14 mouse cellular contexts compared by ENCODE assay signal in the genomic region with DNA sequence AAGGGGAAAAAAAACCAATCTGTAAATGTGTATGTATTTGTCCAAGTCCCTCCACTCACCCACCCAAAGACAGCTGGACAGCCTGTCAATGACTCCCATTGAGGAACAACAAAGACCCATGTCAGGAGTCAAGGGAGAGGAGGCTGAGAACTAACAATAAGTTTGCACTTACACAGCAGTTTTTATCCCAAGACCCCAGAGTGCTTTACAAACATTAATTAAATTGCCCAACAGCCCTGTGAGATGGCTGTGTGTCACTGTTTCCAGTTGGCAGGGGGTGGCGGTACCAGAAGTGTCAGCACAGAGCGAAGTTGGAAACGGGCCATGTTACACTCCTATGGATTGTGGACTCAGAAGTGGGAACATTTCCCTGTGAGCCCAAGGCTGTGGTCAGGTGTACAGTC. TPM values are rescaled to one million over a fixed set of nuclear protein-coding genes. Genes with fewer than 3 reads are reported as not detected.
DNase-seq lines count a peak whose midpoint lies in the region; ATAC-seq lines count a peak whose summit lies in the region.
"Had no signal": no experiment of that assay in that cellular context is flagged by ENCODE, and none has a peak within 500 bp of the region (broad histone marks: within the 10 kb centered on the region; RNA-seq: fewer than 3 reads in every experiment).

No protein-coding gene starts in this region.

- WGBS in embryonic facial prominence, embryonic 11.5 days: 68% methylated on average over 3 of the region's 3 CpGs
- 74% methylated on average over 3 of the region's 3 CpGs for WGBS in embryonic facial prominence, embryonic 10.5 days
- WGBS in neural tube, embryonic 13.5 days: 40% methylated on average over 3 of the region's 3 CpGs
- WGBS in neural tube, embryonic 15.5 days: 35% methylated on average over 3 of the region's 3 CpGs
- WGBS in lung, embryonic 16.5 days: 55% methylated on average over 3 of the region's 3 CpGs

- no peak overlapping the region for H3K4me2 ChIP-seq in embryonic facial prominence, embryonic 11.5 days (ENCODE audit: low read depth, low read length)
- H3K4me2 ChIP-seq in neural tube, embryonic 13.5 days: no peak overlapping the region
- H3K4me2 ChIP-seq in neural tube, embryonic 15.5 days: no peak overlapping the region
- H3K4me2 ChIP-seq in lung, embryonic 16.5 days (ENCODE audit: low read depth, low read length): no peak overlapping the region
- H3K4me2 ChIP-seq: embryonic facial prominence, embryonic 12.5 days had no signal

- H3K9me3 ChIP-seq in embryonic facial prominence, embryonic 11.5 days (replicated peaks; ENCODE audit: control insufficient read depth, low read length): no peaks in the 10 kb centered on the region
- H3K9me3 ChIP-seq in embryonic facial prominence, embryonic 10.5 days: no peaks in the 10 kb centered on the region
- H3K9me3 ChIP-seq in neural tube, embryonic 13.5 days: no peaks in the 10 kb centered on the region
- no peaks in the 10 kb centered on the region for H3K9me3 ChIP-seq in neural tube, embryonic 15.5 days (replicated peaks)
- no peaks in the 10 kb centered on the region for H3K9me3 ChIP-seq in lung, embryonic 16.5 days (ENCODE audit: control insufficient read depth, low read length)
- H3K9me3 ChIP-seq: embryonic facial prominence, embryonic 12.5 days; neural tube, embryonic 12.5 days had no signal

- H3K4me3 ChIP-seq in embryonic facial prominence, embryonic 11.5 days (ENCODE audit: low read depth, low read length): no peak overlapping the region
- H3K4me3 ChIP-seq in embryonic facial prominence, embryonic 10.5 days: no peak overlapping the region
- H3K4me3 ChIP-seq in neural tube, embryonic 13.5 days: no peak overlapping the region
- H3K4me3 ChIP-seq in neural tube, embryonic 15.5 days (replicated peaks): no peak overlapping the region
- H3K4me3 ChIP-seq in lung, embryonic 16.5 days (ENCODE audit: low read length): no peak overlapping the region
- H3K4me3 ChIP-seq: embryonic facial prominence, embryonic 12.5 days; megakaryocyte, embryonic 14.5 days; neural tube, embryonic 12.5 days had no signal

- DNase-seq in embryonic facial prominence, embryonic 11.5 days (ENCODE audit: low spot score): peak; percentile 11
- DNase-seq in embryonic facial prominence, embryonic 10.5 days (ENCODE audit: low spot score): no peak
- DNase-seq in ovary, postnatal 14 days (ENCODE audit: low spot score): no peak
- no peak for DNase-seq in left cerebral cortex, postnatal 14 days (ENCODE audit: low spot score in 2 of 2)
- DNase-seq in spleen, postnatal 14 days (ENCODE audit: low spot score in 2 of 2): no peak
- DNase-seq: adrenal gland, postnatal 36 days; cerebellum, adult 11-12 months; gastrocnemius, postnatal 14 days had no signal

- no peaks in the 10 kb centered on the region for H3K36me3 ChIP-seq in embryonic facial prominence, embryonic 11.5 days (replicated peaks; ENCODE audit: control insufficient read depth, insufficient read depth, low read depth, low read length)
- H3K36me3 ChIP-seq in embryonic facial prominence, embryonic 10.5 days (replicated peaks): no peaks in the 10 kb centered on the region
- H3K36me3 ChIP-seq in neural tube, embryonic 13.5 days: no peaks in the 10 kb centered on the region
- H3K36me3 ChIP-seq in neural tube, embryonic 15.5 days: no peaks in the 10 kb centered on the region
- H3K36me3 ChIP-seq in lung, embryonic 16.5 days (ENCODE audit: control insufficient read depth, insufficient read depth, low read length): no peaks in the 10 kb centered on the region
- H3K36me3 ChIP-seq: embryonic facial prominence, embryonic 12.5 days; neural tube, embryonic 12.5 days had no signal

- ATAC-seq in embryonic facial prominence, embryonic 11.5 days (replicated peaks; ENCODE audit: insufficient number of reproducible peaks, low FRiP score, low TSS enrichment, low read depth): no peak
- peak; percentile 47; the same call in 1 of the 2 replicates for ATAC-seq in neural tube, embryonic 13.5 days (ENCODE audit: low read depth)
- no peak for ATAC-seq in neural tube, embryonic 15.5 days (ENCODE audit: low FRiP score)
- peak; percentile 89 for ATAC-seq in lung, embryonic 16.5 days (ENCODE audit: low read depth)

- H3K4me1 ChIP-seq in embryonic facial prominence, embryonic 11.5 days (ENCODE audit: control insufficient read depth, insufficient read depth, low read length): no peaks in the 10 kb centered on the region; the same call in 1 of the 2 replicates
- peaks cover 14% of the 10 kb centered on the region for H3K4me1 ChIP-seq in embryonic facial prominence, embryonic 10.5 days
- H3K4me1 ChIP-seq in neural tube, embryonic 13.5 days (replicated peaks): peaks cover 28% of the 10 kb centered on the region
- H3K4me1 ChIP-seq in neural tube, embryonic 15.5 days: peaks cover 21% of the 10 kb centered on the region
- peaks cover 15% of the 10 kb centered on the region for H3K4me1 ChIP-seq in lung, embryonic 16.5 days (replicated peaks; ENCODE audit: control insufficient read depth, insufficient read depth, low read length)

- intact Hi-C loops in left cerebral cortex, postnatal 14 days (cut with DNase I): no loop called here

- H3K27me3 ChIP-seq in embryonic facial prominence, embryonic 11.5 days (ENCODE audit: control insufficient read depth, insufficient read depth, low read length): no peaks in the 10 kb centered on the region
- peaks cover 24% of the 10 kb centered on the region for H3K27me3 ChIP-seq in embryonic facial prominence, embryonic 10.5 days (replicated peaks; ENCODE audit: low read depth, poor library complexity, severe bottlenecking)
- peaks cover 9% of the 10 kb centered on the region; the same call in 1 of the 2 replicates for H3K27me3 ChIP-seq in neural tube, embryonic 13.5 days
- no peaks in the 10 kb centered on the region; the same call in 1 of the 2 replicates for H3K27me3 ChIP-seq in neural tube, embryonic 15.5 days (replicated peaks)
- H3K27me3 ChIP-seq in lung, embryonic 16.5 days (ENCODE audit: control insufficient read depth, insufficient read depth, low read depth, low read length): no peaks in the 10 kb centered on the region
- H3K27me3 ChIP-seq: embryonic facial prominence, embryonic 12.5 days; neural tube, embryonic 12.5 days had no signal

- H3K27ac ChIP-seq in embryonic facial prominence, embryonic 11.5 days (replicated peaks; ENCODE audit: low read depth, low read length): no peak overlapping the region
- no peak overlapping the region; the same call in 1 of the 2 replicates for H3K27ac ChIP-seq in embryonic facial prominence, embryonic 10.5 days (replicated peaks)
- peak overlapping the region; percentile 52 for H3K27ac ChIP-seq in neural tube, embryonic 13.5 days (replicated peaks)
- no peak overlapping the region for H3K27ac ChIP-seq in neural tube, embryonic 15.5 days (replicated peaks)
- peak overlapping the region; percentile 58 for H3K27ac ChIP-seq in lung, embryonic 16.5 days (ENCODE audit: low read length)
- H3K27ac ChIP-seq: embryonic facial prominence, embryonic 12.5 days; neural tube, embryonic 12.5 days had no signal

- H3K9ac ChIP-seq in embryonic facial prominence, embryonic 11.5 days (replicated peaks; ENCODE audit: low read length): no peak overlapping the region
- H3K9ac ChIP-seq in neural tube, embryonic 13.5 days: no peak overlapping the region
- no peak overlapping the region for H3K9ac ChIP-seq in neural tube, embryonic 15.5 days (replicated peaks)
- no peak overlapping the region for H3K9ac ChIP-seq in lung, embryonic 16.5 days (ENCODE audit: low read length)
- H3K9ac ChIP-seq: embryonic facial prominence, embryonic 12.5 days; neural tube, embryonic 12.5 days had no signal

RNA-seq across cellular contexts. Expression of a gene that starts 22.7 kb away (rescaled TPM):
- 8.0 and 8.2 TPM in 2 replicates for polyA plus RNA-seq in embryonic facial prominence, embryonic 11.5 days (2014; fragmentation: Nextera tagmentation; extraction: Ambion mirVana)
- 2.9 and 3.4 TPM in 2 replicates for polyA plus RNA-seq in embryonic facial prominence, embryonic 10.5 days (2016; fragmentation: Nextera tagmentation; extraction: Ambion mirVana)
- 17.4 and 18.8 TPM in 2 replicates for polyA plus RNA-seq in neural tube, embryonic 13.5 days (2015; fragmentation: Nextera tagmentation; extraction: Ambion mirVana)
- 31.0 and 43.1 TPM in 2 replicates for polyA plus RNA-seq in neural tube, embryonic 15.5 days (2015; fragmentation: Nextera tagmentation; extraction: Ambion mirVana)
- polyA plus RNA-seq in lung, embryonic 16.5 days (2015; fragmentation: Nextera tagmentation; extraction: Ambion mirVana): 12.3 and 14.1 TPM in 2 replicates
- 1 to 10 TPM; 5.5 to 6.4 TPM for total RNA-seq in left cerebral cortex, postnatal 14 days (2021)

Comparison
In these comparisons a context has a peak if more than half of its experiments do, and no peak if none do; other contexts are left out.
1. ATAC-seq: peak in neural tube, embryonic 13.5 days (single experiment) and lung, embryonic 16.5 days (single experiment); none in embryonic facial prominence, embryonic 11.5 days (single experiment) and neural tube, embryonic 15.5 days (single experiment).
2. H3K27ac ChIP-seq: peak in neural tube, embryonic 13.5 days (single experiment) and lung, embryonic 16.5 days (single experiment); none in embryonic facial prominence, embryonic 11.5 days (single experiment), embryonic facial prominence, embryonic 10.5 days (single experiment) and neural tube, embryonic 15.5 days (single experiment).